Mouse (Mus musculus): ENCODE data around the gene Spata3. TPM values are rescaled to one million over a fixed set of nuclear protein-coding genes. Genes with fewer than 3 reads are reported as not detected.

The Spata3 gene
- polyA plus RNA-seq, 1 experiment = not detected

- H3K4me1 ChIP-seq (ENCODE audit: control insufficient read depth, insufficient read depth, low read length) = no peaks in the 10 kb centered on the region
- H3K4me3 ChIP-seq (ENCODE audit: insufficient read depth, low read length) = no peak overlapping the region
- TF ChIP-seq CTCF (IDR thresholded peaks at IDR 0.05; ENCODE audit: low read depth, low read length) = no peak
- no peak for TF ChIP-seq POLR2A (IDR thresholded peaks at IDR 0.05; ENCODE audit: borderline replicate concordance, low read depth, low read length)
- no peak overlapping the region for H3K27ac ChIP-seq (ENCODE audit: insufficient read depth, low read depth, low read length)
Observed at GRCm38 (mm10) chr1:86048231-86048630, 31.6 kb downstream of the Spata3 start.

- Histone ChIP-seq H3K4me1 (ENCODE audit: control insufficient read depth, insufficient read depth, low read length) (no peaks in the 10 kb centered on the region), H3K27ac (ENCODE audit: insufficient read depth, low read depth, low read length) (no peak overlapping the region), H3K4me3 (ENCODE audit: insufficient read depth, low read length) (no peak overlapping the region)
- no peak for TF ChIP-seq POLR2A (IDR thresholded peaks at IDR 0.05; ENCODE audit: borderline replicate concordance, low read depth, low read length)
- TF ChIP-seq CTCF (IDR thresholded peaks at IDR 0.05; ENCODE audit: low read depth, low read length) = no peak
Observed at GRCm38 (mm10) chr1:86048744-86049143, 32.1 kb downstream of the Spata3 start.

GRCm38 (mm10) chr1:86053198-86053921 lies 36.7 kb downstream of the Spata3 start:
- H3K4me1 ChIP-seq (ENCODE audit: control insufficient read depth, insufficient read depth, low read length) = no peaks in the 10 kb centered on the region
- TF ChIP-seq POLR2A (IDR thresholded peaks at IDR 0.05; ENCODE audit: borderline replicate concordance, low read depth, low read length) = no peak
- TF ChIP-seq CTCF (IDR thresholded peaks at IDR 0.05; ENCODE audit: low read depth, low read length) = no peak
- H3K27ac ChIP-seq (ENCODE audit: insufficient read depth, low read depth, low read length) = no peak overlapping the region
- no peak overlapping the region for H3K4me3 ChIP-seq (ENCODE audit: insufficient read depth, low read length)

- Histone ChIP-seq H3K4me3 (ENCODE audit: insufficient read depth, low read length) (no peak overlapping the region), H3K4me1 (ENCODE audit: control insufficient read depth, insufficient read depth, low read length) (no peaks in the 10 kb centered on the region), H3K27ac (ENCODE audit: insufficient read depth, low read depth, low read length) (no peak overlapping the region)
- TF ChIP-seq POLR2A (IDR thresholded peaks at IDR 0.05; ENCODE audit: borderline replicate concordance, low read depth, low read length) (no peak), CTCF (IDR thresholded peaks at IDR 0.05; ENCODE audit: low read depth, low read length) (no peak)
Observed at GRCm38 (mm10) chr1:86054943-86055342, 38.3 kb downstream of the Spata3 start.

- no peaks in the 10 kb centered on the region for H3K4me1 ChIP-seq (ENCODE audit: control insufficient read depth, insufficient read depth, low read length)
- H3K27ac ChIP-seq (ENCODE audit: insufficient read depth, low read depth, low read length) = no peak overlapping the region
- no peak for TF ChIP-seq CTCF (IDR thresholded peaks at IDR 0.05; ENCODE audit: low read depth, low read length)
- no peak for TF ChIP-seq POLR2A (IDR thresholded peaks at IDR 0.05; ENCODE audit: borderline replicate concordance, low read depth, low read length)
- H3K4me3 ChIP-seq (ENCODE audit: insufficient read depth, low read length) = no peak overlapping the region
Observed at GRCm38 (mm10) chr1:86056284-86056683, 39.7 kb downstream of the Spata3 start.

GRCm38 (mm10) chr1:86058856-86059769 lies 42.5 kb downstream of the Spata3 start:
- H3K4me1 ChIP-seq (ENCODE audit: control insufficient read depth, insufficient read depth, low read length) = 0 out of 2 replicates have a peak, but pooled peaks cover 2% of the 10 kb centered on the region
- H3K27ac ChIP-seq (ENCODE audit: insufficient read depth, low read depth, low read length) = no peak overlapping the region
- TF ChIP-seq CTCF (IDR thresholded peaks at IDR 0.05; ENCODE audit: low read depth, low read length) (peak; percentile 85), POLR2A (IDR thresholded peaks at IDR 0.05; ENCODE audit: borderline replicate concordance, low read depth, low read length) (no peak)
- H3K4me3 ChIP-seq (ENCODE audit: insufficient read depth, low read length) = peak overlapping the region; percentile 22

- no peak for TF ChIP-seq POLR2A (IDR thresholded peaks at IDR 0.05; ENCODE audit: borderline replicate concordance, low read depth, low read length)
- no peak for TF ChIP-seq CTCF (IDR thresholded peaks at IDR 0.05; ENCODE audit: low read depth, low read length)
- Histone ChIP-seq H3K4me3 (ENCODE audit: insufficient read depth, low read length) (no peak overlapping the region), H3K27ac (ENCODE audit: insufficient read depth, low read depth, low read length) (no peak overlapping the region), H3K4me1 (ENCODE audit: control insufficient read depth, insufficient read depth, low read length) (peaks cover 15% of the 10 kb centered on the region)
Observed at GRCm38 (mm10) chr1:86062523-86062922, 45.9 kb downstream of the Spata3 start.

- Histone ChIP-seq H3K4me1 (ENCODE audit: control insufficient read depth, insufficient read depth, low read length) (peaks cover 15% of the 10 kb centered on the region), H3K27ac (ENCODE audit: insufficient read depth, low read depth, low read length) (peak within 1 kb of the TSS; percentile 79), H3K4me3 (ENCODE audit: insufficient read depth, low read length) (peak within 1 kb of the TSS; percentile 95)
- TF ChIP-seq POLR2A (IDR thresholded peaks at IDR 0.05; ENCODE audit: borderline replicate concordance, low read depth, low read length) (no peak), CTCF (IDR thresholded peaks at IDR 0.05; ENCODE audit: low read depth, low read length) (peak; percentile 21; the same call in 1 of the 2 replicates)
Observed at GRCm38 (mm10) chr1:86064271-86064991, 47.8 kb downstream of the Spata3 start, which contains the start of gene Psmd1. Gene Psmd1 (plus strand): TSS chr1:86064387.

GRCm38 (mm10) chr1:86076565-86076964 lies 59.9 kb downstream of the Spata3 start:
- H3K4me1 ChIP-seq (ENCODE audit: control insufficient read depth, insufficient read depth, low read length) = no peaks in the 10 kb centered on the region
- no peak overlapping the region for H3K27ac ChIP-seq (ENCODE audit: insufficient read depth, low read depth, low read length)
- H3K4me3 ChIP-seq (ENCODE audit: insufficient read depth, low read length) = no peak overlapping the region
- no peak for TF ChIP-seq POLR2A (IDR thresholded peaks at IDR 0.05; ENCODE audit: borderline replicate concordance, low read depth, low read length)
- TF ChIP-seq CTCF (IDR thresholded peaks at IDR 0.05; ENCODE audit: low read depth, low read length) = no peak

Other genes with a start within 250 kb of the Spata3 start
- gene A630001G21Rik, start 238.2 kb upstream of the Spata3 start, polyA plus RNA-seq (2012; ENCODE audit: insufficient read depth, insufficient read length, missing spikeins) = 110 and 111 TPM in 2 replicates
- gene Cab39, start 223.4 kb upstream of the Spata3 start, polyA plus RNA-seq (2012; ENCODE audit: insufficient read depth, insufficient read length, missing spikeins) = 110 and 119 TPM in 2 replicates
- 216 and 219 TPM in 2 replicates for gene Itm2c, start 122.5 kb upstream of the Spata3 start, polyA plus RNA-seq (2012; ENCODE audit: insufficient read depth, insufficient read length, missing spikeins)
- not detected in 2 replicates for gene 4933407L21Rik, start 88.3 kb upstream of the Spata3 start, polyA plus RNA-seq (2012; ENCODE audit: insufficient read depth, insufficient read length, missing spikeins)
- gene Gpr55, start 55.8 kb upstream of the Spata3 start, polyA plus RNA-seq (2012; ENCODE audit: insufficient read depth, insufficient read length, missing spikeins) = not detected in 2 replicates
- gene 2810459M11Rik, start 29.0 kb downstream of the Spata3 start, polyA plus RNA-seq (2012; ENCODE audit: insufficient read depth, insufficient read length, missing spikeins) = not detected in 2 replicates
- 70.2 and 83.4 TPM in 2 replicates for gene Psmd1, start 47.6 kb downstream of the Spata3 start, polyA plus RNA-seq (2012; ENCODE audit: insufficient read depth, insufficient read length, missing spikeins)
- 0.39 and 0.76 TPM in 2 replicates for gene Htr2b, start 95.2 kb downstream of the Spata3 start, polyA plus RNA-seq (2012; ENCODE audit: insufficient read depth, insufficient read length, missing spikeins)
- gene Gm21972, start 116.8 kb downstream of the Spata3 start, polyA plus RNA-seq (2012; ENCODE audit: insufficient read depth, insufficient read length, missing spikeins) = not detected in 2 replicates
- gene Armc9, start 138.0 kb downstream of the Spata3 start, polyA plus RNA-seq (2012; ENCODE audit: insufficient read depth, insufficient read length, missing spikeins) = 3.1 and 4.8 TPM in 2 replicates

Measured in bone marrow macrophage, adult 2 months (primary cell).